Mouse (Mus musculus) cerebellum, adult 11 months (tissue): Measurements from ENCODE around the gene Plekhh2.

ENCODE experiments used
- DNase-seq: peaks from one replicate; pipeline ENCODE4 v3.0.0; 2022

The Plekhh2 gene

DNA sequence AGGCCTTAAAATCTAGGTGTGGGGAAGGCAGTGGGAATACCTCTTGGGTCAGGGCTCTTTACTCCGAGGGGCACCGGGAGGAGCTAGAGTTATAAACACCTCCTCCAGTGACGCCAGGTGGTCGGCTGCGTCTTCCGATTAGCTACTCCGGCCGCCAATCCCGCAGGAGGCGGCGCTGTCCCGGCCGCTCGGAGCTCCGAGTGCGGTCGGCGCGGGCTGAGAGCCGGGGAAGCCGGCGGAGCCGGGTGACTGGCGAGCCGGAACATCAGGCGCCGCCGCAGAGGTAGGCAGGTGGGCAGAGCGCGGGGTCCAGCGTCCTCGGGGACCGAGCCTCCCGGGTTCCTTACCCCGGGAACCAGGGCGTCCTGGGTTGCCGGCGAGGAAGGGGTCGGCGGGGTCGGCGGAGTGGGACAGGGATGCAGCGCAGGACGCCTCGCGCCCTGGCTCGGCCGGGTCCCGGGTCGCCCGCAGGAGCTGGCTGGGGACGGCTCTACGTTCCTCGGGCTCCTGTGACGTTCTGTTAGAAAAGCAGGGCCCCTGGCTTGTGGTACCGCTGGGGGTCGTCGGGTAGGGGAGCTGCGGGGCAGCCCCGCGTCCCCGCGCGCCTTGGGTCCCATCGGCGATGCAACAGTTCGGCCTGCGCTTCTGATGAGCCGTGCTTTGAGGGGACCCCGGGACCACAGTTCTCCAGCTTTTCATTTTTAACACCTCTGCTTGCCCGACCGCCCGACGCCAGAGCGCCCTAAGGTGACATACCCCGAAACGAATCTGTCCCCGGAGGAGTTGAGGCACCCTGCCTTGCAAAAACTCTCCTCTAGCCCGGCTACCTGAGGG is at the start of gene Plekhh2:
Gene Plekhh2, plus strand, starts transcription at position 214 of the 834 bp plus-strand sequence.
- DNase-seq: peak; percentile 26

GRCm38 (mm10) chr17:84465753-84466608 is 45.7 kb upstream of the Plekhh2 start, which contains the start of gene Thada:
Gene Thada, minus strand, starts transcription at chr17:84466205.
- peak; percentile 96 for DNase-seq

DNA sequence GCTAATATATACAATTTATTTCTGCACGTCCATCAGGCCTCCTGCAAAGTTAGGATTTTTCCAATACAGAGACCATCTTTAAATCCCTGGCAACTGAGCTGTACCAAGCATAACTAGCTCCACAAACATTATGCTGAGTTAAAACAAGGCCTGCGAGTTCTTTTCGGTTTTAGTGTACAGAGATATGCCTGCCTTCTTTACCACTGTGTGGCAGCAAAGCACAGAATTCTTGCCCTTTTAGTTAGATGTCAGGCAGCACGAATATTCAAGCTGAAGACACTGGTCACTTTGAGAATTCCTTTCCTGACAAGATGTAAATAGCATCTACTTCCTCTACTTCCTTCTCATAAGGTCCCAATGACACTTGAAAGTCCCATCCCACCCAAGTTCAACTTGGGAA is 37.4 kb upstream of the Plekhh2 start:
- no peak for DNase-seq

DNA sequence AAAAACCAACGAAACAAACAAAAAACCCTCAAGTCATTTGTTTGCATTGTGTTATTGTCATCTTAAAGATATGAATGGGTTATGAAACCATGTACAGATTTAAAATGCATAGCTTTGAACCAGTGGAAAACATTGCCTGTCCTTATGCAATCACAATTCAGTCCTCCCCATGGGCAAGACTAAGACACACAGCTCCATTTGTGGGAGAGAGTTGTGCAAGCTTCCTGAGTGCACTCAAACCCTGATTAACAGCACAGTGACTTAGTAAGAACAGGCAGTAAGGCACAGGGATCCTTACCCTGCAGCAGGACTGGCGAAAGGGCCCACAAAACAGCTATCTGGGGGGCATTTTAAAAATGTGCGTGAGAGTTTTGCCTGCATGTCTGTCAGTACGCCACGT is 34.5 kb upstream of the Plekhh2 start:
- DNase-seq: no peak

- no peak for DNase-seq
These were observed 33.4 kb upstream of the Plekhh2 start for GRCm38 (mm10) chr17:84478276-84478675.

- no peak for DNase-seq
These were observed 31.0 kb upstream of the Plekhh2 start for GRCm38 (mm10) chr17:84480464-84481355.

- DNase-seq: no peak
These were observed 28.9 kb upstream of the Plekhh2 start for GRCm38 (mm10) chr17:84482831-84483230.

GRCm38 (mm10) chr17:84483673-84484320 is 27.9 kb upstream of the Plekhh2 start:
- DNase-seq: no peak

DNA sequence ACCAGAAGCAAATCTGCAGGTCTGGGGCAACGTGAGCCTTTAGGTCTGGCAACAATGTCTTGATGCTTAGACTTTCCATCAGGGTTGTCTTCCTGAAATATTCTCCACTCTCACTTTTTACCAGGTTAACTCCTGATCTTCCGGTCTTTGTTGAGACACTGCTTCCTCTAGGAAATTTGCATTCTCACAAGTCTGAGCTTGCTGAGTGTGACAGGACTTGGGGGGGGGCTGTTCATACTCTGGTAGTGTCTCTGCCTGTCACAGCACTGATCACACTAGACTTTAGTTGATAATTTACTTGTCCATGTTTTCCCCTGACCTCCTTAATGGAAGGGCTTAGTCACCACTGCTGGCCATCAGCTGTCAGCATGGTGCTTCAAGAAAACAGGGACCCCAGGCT is 24.3 kb upstream of the Plekhh2 start:
- no peak for DNase-seq

GRCm38 (mm10) chr17:84492255-84492880 is 19.3 kb upstream of the Plekhh2 start:
- no peak for DNase-seq

- no peak for DNase-seq
These were observed 14.7 kb upstream of the Plekhh2 start for GRCm38 (mm10) chr17:84497026-84497425.

- DNase-seq: no peak
These were observed 14.1 kb upstream of the Plekhh2 start for GRCm38 (mm10) chr17:84497559-84497958.

GRCm38 (mm10) chr17:84497972-84498604 is 13.6 kb upstream of the Plekhh2 start:
- DNase-seq: no peak

DNA sequence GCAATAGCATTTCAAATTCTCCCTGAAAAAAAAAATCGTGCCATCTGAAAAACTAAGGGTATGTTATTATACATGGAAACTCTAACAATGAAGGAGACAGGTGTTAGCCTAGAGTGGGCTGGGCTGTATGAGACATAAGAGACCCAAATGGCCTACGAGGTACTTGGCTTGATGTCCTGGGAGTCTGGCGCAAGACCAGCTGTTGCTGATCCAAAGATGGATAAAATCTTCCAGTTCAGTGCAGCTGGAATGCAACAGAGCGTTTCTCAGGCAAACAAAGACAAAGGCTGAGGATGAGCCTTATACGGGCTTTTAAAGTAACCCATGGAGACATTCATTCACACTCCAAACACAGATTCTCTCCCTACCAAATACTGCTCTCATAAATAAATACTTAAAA is 13.1 kb upstream of the Plekhh2 start:
- no peak for DNase-seq

GRCm38 (mm10) chr17:84502341-84502740 is 9.4 kb upstream of the Plekhh2 start:
- DNase-seq: no peak

- no peak for DNase-seq
These were observed 5.8 kb upstream of the Plekhh2 start for GRCm38 (mm10) chr17:84505922-84506321.

DNA sequence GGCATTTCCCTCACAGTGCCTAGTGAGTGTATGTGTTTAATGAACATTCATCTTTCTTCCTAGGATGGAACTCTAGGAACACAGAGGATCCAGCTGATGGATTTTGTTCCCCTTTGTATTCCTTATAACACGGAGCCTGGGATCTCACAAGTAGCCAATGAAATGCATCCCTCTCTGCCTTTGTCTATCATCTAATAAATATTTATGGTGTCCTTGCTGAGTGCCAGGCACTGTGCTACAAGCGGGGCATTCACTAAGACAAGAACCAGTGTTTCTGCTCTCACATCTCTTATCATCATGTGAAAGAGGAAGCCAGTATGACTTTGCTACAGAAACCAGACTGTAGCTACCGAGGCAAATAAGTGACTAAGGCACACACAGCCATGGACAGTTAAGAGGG is 3.0 kb upstream of the Plekhh2 start:
- DNase-seq: no peak

- DNase-seq: no peak
These were observed 2.5 kb upstream of the Plekhh2 start for GRCm38 (mm10) chr17:84509176-84509575.

GRCm38 (mm10) chr17:84510355-84510754 is 1.3 kb upstream of the Plekhh2 start:
- no peak for DNase-seq

DNA sequence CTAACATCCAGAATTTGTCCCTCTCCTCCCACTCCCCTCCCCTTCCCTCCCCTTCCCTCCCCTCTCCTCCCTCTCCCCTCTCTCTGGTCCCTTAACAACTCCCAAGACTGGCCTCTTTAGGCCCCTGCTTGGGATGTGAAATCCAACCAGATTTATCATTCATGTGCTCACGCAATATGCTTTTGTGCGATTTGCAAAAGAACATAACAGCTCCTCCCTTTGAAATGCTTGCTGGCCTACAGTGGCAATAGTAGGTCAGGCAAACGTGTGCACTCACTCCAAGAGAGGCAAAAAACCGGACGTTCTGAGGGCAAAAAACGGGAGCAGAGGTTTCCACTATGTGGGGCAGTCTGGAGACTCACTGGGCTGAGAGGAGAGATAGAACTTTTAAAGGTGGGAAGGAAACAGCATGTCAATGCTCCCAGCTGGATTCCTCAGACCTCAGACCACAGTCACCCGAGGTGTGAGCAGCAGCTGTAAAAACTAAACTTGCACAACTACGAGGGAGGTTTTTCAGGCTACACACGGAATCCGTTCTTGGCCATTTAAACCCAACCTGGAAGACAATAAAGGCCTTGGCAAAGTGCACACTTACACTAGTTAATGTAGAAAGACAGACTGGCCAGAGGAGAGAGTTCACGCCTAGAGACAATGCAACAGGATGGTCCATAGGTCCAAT is 595 bp upstream of the Plekhh2 start:
- DNase-seq: no peak
